Mouse (Mus musculus) bone marrow macrophage, adult 2 months (primary cell): ENCODE results near the gene Gm48552.

Source experiments
- CTCF ChIP-seq: IDR thresholded peaks from 2 replicates; pipeline ENCODE4 v1.5.1; 2012; ENCODE audit warnings: low read depth, mild to moderate bottlenecking, low read length, moderate library complexity
- POLR2A ChIP-seq: IDR thresholded peaks from 2 replicates; pipeline ENCODE4 v1.6.1; 2012; ENCODE audit warnings: mild to moderate bottlenecking, low read depth, low read length, borderline replicate concordance

- TF ChIP-seq CTCF (no peak), POLR2A (no peak)
Measured at GRCm38 (mm10) chr10:81434361-81435263, 45.8 kb downstream of the Gm48552 start.
